Mouse (Mus musculus) hindbrain, embryonic 12.5 days (tissue): ENCODE measurements around the gene Cdc42. TPM values are rescaled to one million over a fixed set of nuclear protein-coding genes. Genes with fewer than 3 reads are reported as not detected.
A peak's percentile ranks its signal among the peaks of the same experiment; 100 is the strongest.

ENCODE experiments used
- ATAC-seq: fragments of 200-750 bp; cut with Nextera tagmentation; 2 replicates; pipeline ENCODE4 v1.8.0; 2017; ENCODE audit warnings: moderate TSS enrichment; ENCODE audit not compliant: low FRiP score
- H3K27ac ChIP-seq: fragments of 300-500 bp; sonication (generic); 2 replicates; pipeline ENCODE4 v1.5.1; 2016; ENCODE audit warnings: mild to moderate bottlenecking
- H3K27me3 ChIP-seq: fragments of 300-500 bp; sonication (generic); 2 replicates; pipeline ENCODE4 v1.6.1; 2016; ENCODE audit warnings: mild to moderate bottlenecking
- H3K36me3 ChIP-seq: fragments of 300-500 bp; sonication (generic); 2 replicates; pipeline ENCODE4 v1.6.1; 2016; ENCODE audit warnings: mild to moderate bottlenecking
- H3K4me1 ChIP-seq: fragments of 300-500 bp; sonication (generic); 2 replicates; pipeline ENCODE4 v1.6.1; 2016
- H3K4me2 ChIP-seq: fragments of 300-500 bp; sonication (generic); replicated peaks from 2 replicates; pipeline ENCODE4 v1.6.1; 2016; ENCODE audit warnings: mild to moderate bottlenecking
- H3K4me3 ChIP-seq: fragments of 300-500 bp; sonication (generic); 2 replicates; pipeline ENCODE4 v1.5.1; 2016; ENCODE audit warnings: mild to moderate bottlenecking
- H3K9ac ChIP-seq: fragments of 300-500 bp; sonication (generic); 2 replicates; pipeline ENCODE4 v1.6.1; 2016; ENCODE audit warnings: mild to moderate bottlenecking, moderate library complexity
- H3K9me3 ChIP-seq: fragments of 300-500 bp; sonication (generic); replicated peaks from 2 replicates; pipeline ENCODE4 v1.6.1; 2016; ENCODE audit warnings: mild to moderate bottlenecking
- WGBS: fragments of 180-500 bp; shearing (Covaris S2); methylation state at CpG from one replicate; pipeline ENCODE4 v1.1.7; 2016; 5-methylcytosine and 5-hydroxymethylcytosine counted together
- polyA plus RNA-seq: library from polyadenylated mRNA; unstranded; fragments of >200 nt; fragmentation: Nextera tagmentation; extraction: Ambion mirVana; gene quantifications from 2 replicates; pipeline ENCODE4 v1.2.1, GENCODE M21; 2016

The Cdc42 gene
- polyA plus RNA-seq, 1 experiment from 2014 or later: 666 TPM

GRCm38 (mm10) chr4:137287818-137288217 is 69.7 kb downstream of the Cdc42 start:
- Histone ChIP-seq H3K4me2 (no peak overlapping the region), H3K4me1 (peaks cover 5% of the 10 kb centered on the region), H3K36me3 (no peaks in the 10 kb centered on the region), H3K27ac (no peak overlapping the region), H3K9me3 (no peaks in the 10 kb centered on the region), H3K27me3 (peaks cover 24% of the 10 kb centered on the region), H3K4me3 (no peak overlapping the region), H3K9ac (no peak overlapping the region)
- 2% methylated on average over 4 of the region's 4 CpGs for WGBS
- ATAC-seq: no peak

GRCm38 (mm10) chr4:137287206-137287605 is 70.3 kb downstream of the Cdc42 start:
- Histone ChIP-seq H3K4me3 (no peak overlapping the region), H3K4me1 (peaks cover 10% of the 10 kb centered on the region), H3K36me3 (no peaks in the 10 kb centered on the region), H3K27me3 (peaks cover 30% of the 10 kb centered on the region), H3K27ac (no peak overlapping the region), H3K9ac (no peak overlapping the region), H3K4me2 (no peak overlapping the region), H3K9me3 (no peaks in the 10 kb centered on the region)
- no peak for ATAC-seq
- 86% methylated on average over 13 of the region's 13 CpGs for WGBS

GRCm38 (mm10) chr4:137286662-137286953 is 70.9 kb downstream of the Cdc42 start:
- H3K36me3 ChIP-seq: no peaks in the 10 kb centered on the region
- H3K27ac ChIP-seq: no peak overlapping the region
- ATAC-seq: no peak
- no peak overlapping the region for H3K4me2 ChIP-seq
- H3K4me1 ChIP-seq: peaks cover 10% of the 10 kb centered on the region
- 0 out of 2 replicates have a peak overlapping the region, but pooled peaks have one; percentile 8 for H3K9ac ChIP-seq
- H3K27me3 ChIP-seq: peaks cover 36% of the 10 kb centered on the region
- WGBS: 48% methylated on average over 8 of the region's 8 CpGs
- H3K9me3 ChIP-seq: no peaks in the 10 kb centered on the region
- H3K4me3 ChIP-seq: no peak overlapping the region

- 0 out of 2 replicates have a peak overlapping the region, but pooled peaks have one; percentile 8 for H3K9ac ChIP-seq
- ATAC-seq: no peak
- no peaks in the 10 kb centered on the region for H3K36me3 ChIP-seq
- peaks cover 41% of the 10 kb centered on the region for H3K27me3 ChIP-seq
- no peak overlapping the region for H3K4me2 ChIP-seq
- no peaks in the 10 kb centered on the region for H3K9me3 ChIP-seq
- H3K4me1 ChIP-seq: peaks cover 10% of the 10 kb centered on the region
- 76% methylated on average over 15 of the region's 15 CpGs for WGBS
- H3K4me3 ChIP-seq: no peak overlapping the region
- H3K27ac ChIP-seq: no peak overlapping the region
Measured at GRCm38 (mm10) chr4:137285876-137286661, 71.5 kb downstream of the Cdc42 start.

GRCm38 (mm10) chr4:137283407-137283732 is 74.2 kb downstream of the Cdc42 start:
- H3K36me3 ChIP-seq: no peaks in the 10 kb centered on the region
- no peaks in the 10 kb centered on the region for H3K9me3 ChIP-seq
- WGBS: 15% methylated on average over 4 of the region's 4 CpGs
- no peak overlapping the region for H3K4me2 ChIP-seq
- H3K27me3 ChIP-seq: peaks cover 67% of the 10 kb centered on the region
- H3K4me3 ChIP-seq: no peak overlapping the region
- peaks cover 24% of the 10 kb centered on the region for H3K4me1 ChIP-seq
- no peak overlapping the region for H3K27ac ChIP-seq
- H3K9ac ChIP-seq: no peak overlapping the region
- no peak for ATAC-seq

GRCm38 (mm10) chr4:137282584-137283406 is 74.7 kb downstream of the Cdc42 start:
- H3K27me3 ChIP-seq: peaks cover 73% of the 10 kb centered on the region
- WGBS: 14% methylated on average over 17 of the region's 17 CpGs
- no peaks in the 10 kb centered on the region for H3K9me3 ChIP-seq
- no peak overlapping the region for H3K27ac ChIP-seq
- no peak for ATAC-seq
- H3K9ac ChIP-seq: no peak overlapping the region
- H3K4me1 ChIP-seq: peaks cover 29% of the 10 kb centered on the region
- no peaks in the 10 kb centered on the region for H3K36me3 ChIP-seq
- 0 out of 2 replicates have a peak overlapping the region, but pooled peaks have one; percentile 17 for H3K4me2 ChIP-seq
- no peak overlapping the region for H3K4me3 ChIP-seq

GRCm38 (mm10) chr4:137282122-137282521 is 75.4 kb downstream of the Cdc42 start:
- no peak overlapping the region for H3K4me2 ChIP-seq
- peaks cover 78% of the 10 kb centered on the region for H3K27me3 ChIP-seq
- peaks cover 33% of the 10 kb centered on the region for H3K4me1 ChIP-seq

GRCm38 (mm10) chr4:137281273-137281672 is 76.2 kb downstream of the Cdc42 start:
- Histone ChIP-seq H3K27me3 (peaks cover 87% of the 10 kb centered on the region), H3K9me3 (no peaks in the 10 kb centered on the region)
- WGBS: 85% methylated on average over 3 of the region's 3 CpGs

More at GRCm38 (mm10) chr4:137282122-137282521, 75.4 kb downstream of the Cdc42 start:
- H3K36me3 ChIP-seq: no peaks in the 10 kb centered on the region
- WGBS: 83% methylated on average over 5 of the region's 5 CpGs
- H3K27ac ChIP-seq: no peak overlapping the region
- H3K9me3 ChIP-seq: no peaks in the 10 kb centered on the region
- no peak overlapping the region for H3K9ac ChIP-seq
- no peak overlapping the region for H3K4me3 ChIP-seq
- no peak for ATAC-seq

GRCm38 (mm10) chr4:137279346-137279745 is 78.2 kb downstream of the Cdc42 start:
- peaks cover 95% of the 10 kb centered on the region for H3K27me3 ChIP-seq
- no peak overlapping the region for H3K27ac ChIP-seq
- H3K36me3 ChIP-seq: no peaks in the 10 kb centered on the region
- H3K4me1 ChIP-seq: peaks cover 38% of the 10 kb centered on the region
- no peaks in the 10 kb centered on the region for H3K9me3 ChIP-seq
- no peak overlapping the region for H3K4me3 ChIP-seq
- 11% methylated on average over 5 of the region's 5 CpGs for WGBS
- peak overlapping the region; percentile 5; the same call in 1 of the 2 replicates for H3K4me2 ChIP-seq
- no peak for ATAC-seq
- H3K9ac ChIP-seq: no peak overlapping the region

More at GRCm38 (mm10) chr4:137281273-137281672, 76.2 kb downstream of the Cdc42 start:
- Histone ChIP-seq H3K4me3 (no peak overlapping the region), H3K4me2 (no peak overlapping the region), H3K36me3 (no peaks in the 10 kb centered on the region), H3K4me1 (peaks cover 38% of the 10 kb centered on the region), H3K27ac (no peak overlapping the region), H3K9ac (no peak overlapping the region)
- no peak for ATAC-seq

- Histone ChIP-seq H3K9me3 (no peaks in the 10 kb centered on the region), H3K27ac (peak overlapping the region; percentile 24; the same call in 1 of the 2 replicates), H3K27me3 (peaks cover 89% of the 10 kb centered on the region), H3K36me3 (no peaks in the 10 kb centered on the region), H3K4me2 (peak overlapping the region; percentile 91), H3K9ac (peak overlapping the region; percentile 66), H3K4me3 (peak overlapping the region; percentile 57), H3K4me1 (peaks cover 42% of the 10 kb centered on the region)
- ATAC-seq: no peak
- WGBS: 2% methylated on average over 19 of the region's 22 CpGs
Measured at GRCm38 (mm10) chr4:137278144-137279040, 79.1 kb downstream of the Cdc42 start.

- Histone ChIP-seq H3K4me3 (peak overlapping the region; percentile 57), H3K36me3 (no peaks in the 10 kb centered on the region), H3K4me1 (peaks cover 38% of the 10 kb centered on the region), H3K27ac (peak overlapping the region; percentile 24; the same call in 1 of the 2 replicates), H3K27me3 (peaks cover 85% of the 10 kb centered on the region), H3K4me2 (peak overlapping the region; percentile 91), H3K9me3 (no peaks in the 10 kb centered on the region), H3K9ac (peak overlapping the region; percentile 66)
- no peak for ATAC-seq
- under 1% methylated on average over 53 of the region's 71 CpGs for WGBS
Measured at GRCm38 (mm10) chr4:137277600-137278143, 79.8 kb downstream of the Cdc42 start.
